Mouse (Mus musculus) spleen, adult 12 weeks (tissue): ENCODE data around the gene Grb2.

Source experiments
- DNase-seq: peaks from one replicate; pipeline ENCODE4 v3.0.0; 2022; ENCODE audit warnings: low spot score

Grb2 gene

DNA sequence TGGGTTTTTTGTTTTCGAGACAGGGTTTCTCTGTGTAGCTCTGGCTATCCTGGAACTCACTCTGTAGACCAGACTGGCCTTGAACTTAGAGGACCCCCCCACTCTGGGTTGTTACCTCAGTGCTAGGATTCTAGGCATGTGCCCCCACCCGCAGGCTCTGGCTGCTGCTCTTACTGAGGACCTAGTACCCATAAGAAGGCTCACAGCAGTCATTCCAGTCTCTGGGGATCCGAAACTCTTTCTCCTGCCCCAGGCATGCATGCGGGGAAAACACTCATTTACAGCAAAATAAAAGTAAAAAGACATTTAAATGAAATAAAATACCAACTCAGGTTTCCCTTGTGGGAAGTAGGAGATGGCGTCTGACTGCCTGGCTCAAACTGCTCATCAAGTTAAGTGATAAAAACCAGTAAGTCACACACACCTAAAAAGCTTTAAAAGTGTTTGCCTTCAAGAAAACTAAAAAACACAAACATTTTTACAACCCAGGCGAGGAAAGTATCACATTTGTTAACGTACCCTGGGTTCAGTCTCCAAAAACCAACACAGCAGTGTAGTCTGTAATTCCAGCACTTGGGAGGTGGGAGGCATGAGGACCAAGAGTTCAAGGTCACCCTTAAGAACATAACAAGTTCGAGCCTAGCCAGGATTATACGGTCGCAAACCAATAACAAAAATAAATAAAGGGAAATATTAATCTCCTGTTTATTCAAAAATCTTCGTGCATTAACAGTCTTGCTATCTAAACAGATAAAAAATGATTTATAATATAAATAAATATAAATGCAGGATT is 81.4 kb downstream of the Grb2 start:
- no peak for DNase-seq

DNA sequence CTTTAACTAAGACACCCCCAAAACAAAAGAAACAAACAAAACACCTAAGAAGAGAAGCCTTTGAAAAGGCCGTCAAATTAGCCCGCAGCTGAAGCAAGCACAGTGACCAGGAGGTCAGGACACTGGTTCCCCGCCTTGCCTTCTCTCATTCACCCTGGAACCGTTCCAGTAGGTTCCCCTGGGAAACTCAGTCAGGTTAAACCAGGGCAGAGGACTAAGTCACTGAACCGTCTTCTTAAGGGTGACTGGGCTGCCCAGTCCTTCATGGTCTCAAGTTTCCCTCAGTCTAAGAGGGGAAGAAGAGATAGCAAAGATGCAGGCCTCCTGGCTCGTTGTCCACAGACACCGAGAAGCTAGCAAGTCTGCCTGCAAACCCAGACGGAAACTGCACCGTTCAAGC is 82.5 kb downstream of the Grb2 start:
- DNase-seq: no peak

DNA sequence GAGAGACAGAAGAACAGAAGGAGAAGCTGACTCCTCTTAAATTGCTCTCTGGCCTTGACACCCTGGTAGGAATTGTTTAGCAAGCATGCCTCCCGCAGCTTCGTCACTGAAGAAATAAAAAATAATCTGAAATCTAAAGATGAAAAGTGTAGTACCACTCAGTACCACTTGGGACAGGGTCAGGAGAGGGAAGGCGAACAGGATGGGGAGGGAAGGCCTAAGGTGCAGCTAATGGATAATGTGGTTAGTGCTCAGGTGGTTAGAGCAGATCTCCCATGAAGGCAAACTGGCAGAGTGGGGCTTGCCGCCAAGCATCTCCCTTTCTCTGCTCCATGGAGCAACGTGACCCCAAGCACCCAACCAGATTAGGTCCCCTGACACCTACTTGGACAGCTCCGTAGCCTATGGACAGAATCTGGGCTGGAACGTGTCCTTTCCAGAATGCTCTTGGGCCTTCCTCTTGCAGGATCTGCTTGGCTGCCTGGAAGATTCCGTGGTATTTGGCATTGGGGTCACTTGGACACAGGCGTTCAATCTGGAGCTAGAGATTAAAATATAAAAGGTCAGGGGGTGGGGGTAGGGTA is 84.8 kb downstream of the Grb2 start:
- DNase-seq: no peak

DNA sequence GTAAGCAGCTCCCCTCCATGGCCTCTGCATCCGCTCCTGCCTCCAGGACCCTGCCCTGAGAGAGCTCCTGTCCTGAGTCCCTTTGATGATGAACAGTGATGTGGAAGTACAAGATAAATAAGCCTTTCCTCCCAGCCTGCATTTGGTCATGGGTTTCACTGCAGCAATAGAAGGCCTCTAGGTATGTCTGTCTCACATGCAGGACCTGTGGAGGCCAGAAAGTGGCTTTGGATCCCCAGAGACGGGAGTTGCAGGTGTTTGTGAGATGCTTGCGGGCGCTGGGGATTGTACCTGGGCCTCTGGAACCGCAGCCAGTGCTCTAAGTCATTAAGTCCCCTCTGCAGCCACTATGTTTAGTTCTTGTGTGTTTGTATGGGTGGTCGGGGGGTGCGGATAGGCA is 88.4 kb downstream of the Grb2 start:
- no peak for DNase-seq

DNA sequence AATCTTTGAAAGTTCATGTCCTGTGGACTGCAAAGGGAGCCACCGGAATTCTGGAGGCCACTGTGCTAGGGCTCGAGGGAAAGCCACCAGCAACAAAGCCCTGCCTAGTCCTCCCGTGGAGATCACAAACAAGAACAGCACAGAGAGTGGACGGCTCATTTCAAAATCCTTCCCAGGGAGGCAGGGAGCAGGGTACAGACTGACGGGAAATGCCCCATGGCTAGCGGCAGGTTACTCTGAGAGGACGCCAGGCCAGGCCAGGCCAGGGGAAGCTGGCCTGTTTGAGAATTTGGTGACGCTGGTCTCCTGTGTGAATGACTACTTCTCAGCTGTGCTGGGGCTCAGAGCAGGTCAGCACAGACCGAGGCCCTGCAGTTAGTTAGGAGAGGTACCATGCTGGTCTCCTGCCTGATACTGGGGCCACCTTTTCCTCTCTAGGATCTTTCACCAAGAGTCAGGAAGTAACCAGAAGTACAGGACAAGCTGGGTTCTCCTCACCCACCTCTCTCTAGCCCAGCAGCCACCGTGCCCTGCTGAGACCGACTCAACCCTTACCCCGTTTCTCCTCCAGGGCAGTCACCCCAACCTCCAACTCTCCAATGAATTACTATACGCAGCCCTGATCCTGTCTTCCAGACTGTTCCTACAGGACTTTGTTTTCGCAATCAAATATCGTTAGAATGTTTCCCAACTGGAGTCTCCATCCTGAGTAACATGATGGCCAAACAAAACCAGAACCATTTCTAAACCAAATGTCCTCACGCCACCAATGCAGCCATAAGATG is 89.5 kb downstream of the Grb2 start:
- no peak for DNase-seq

DNA sequence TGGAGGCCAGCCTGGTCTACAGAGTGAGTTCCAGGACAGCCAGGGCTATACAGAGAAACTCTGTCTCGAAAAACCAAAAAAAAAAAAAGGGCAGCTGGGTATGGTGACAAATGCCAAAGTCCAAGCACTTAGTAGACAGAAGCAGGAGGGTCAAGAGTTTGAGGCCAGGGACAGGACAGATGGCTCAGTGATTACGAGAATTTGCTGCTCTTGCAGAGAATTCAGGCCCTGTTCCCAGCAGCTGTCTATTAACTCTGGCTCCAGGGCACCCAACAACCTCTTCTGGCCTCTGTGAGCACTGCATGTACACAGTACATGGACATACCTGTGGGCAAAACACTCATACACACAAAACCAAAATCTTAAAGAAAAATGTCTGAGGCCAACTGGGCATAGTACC is 90.4 kb downstream of the Grb2 start:
- DNase-seq: no peak

DNA sequence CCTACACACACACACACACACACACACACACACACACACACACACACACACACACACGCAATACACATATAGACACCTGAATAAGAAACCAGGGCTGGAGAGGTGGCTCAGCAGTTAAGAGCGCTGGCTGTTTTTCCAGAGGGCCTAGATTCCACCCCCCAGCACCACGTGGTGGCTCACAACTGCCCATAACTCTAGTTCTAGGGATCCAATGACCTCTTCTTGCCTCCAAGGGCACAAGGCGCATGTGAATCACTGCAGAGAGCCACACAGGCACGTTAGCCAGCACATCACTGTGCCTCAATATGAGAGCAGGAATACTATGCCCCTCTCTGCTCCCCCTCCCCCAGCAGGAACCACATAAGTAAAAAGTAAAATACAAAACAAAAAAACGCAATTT is 91.5 kb downstream of the Grb2 start:
- no peak for DNase-seq

DNA sequence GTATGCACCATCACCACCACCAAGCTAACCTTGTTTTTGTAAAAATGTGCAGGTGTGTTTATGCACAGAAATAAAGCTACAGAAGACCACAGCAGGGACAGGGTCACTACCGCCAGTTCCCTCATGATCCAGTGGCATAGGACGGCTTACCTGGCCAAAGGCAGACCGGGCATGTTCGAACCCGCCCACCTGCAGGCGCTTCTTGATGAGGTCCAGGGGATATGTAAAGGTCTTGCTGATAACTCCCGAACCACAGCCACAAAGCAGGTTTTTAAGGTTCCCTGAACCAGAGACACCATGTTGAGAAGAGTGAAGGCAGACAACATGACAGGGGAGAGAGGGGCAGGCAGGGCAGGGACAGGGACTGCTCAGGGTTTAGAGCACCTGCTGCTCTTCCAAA is 92.0 kb downstream of the Grb2 start:
- no peak for DNase-seq

DNA sequence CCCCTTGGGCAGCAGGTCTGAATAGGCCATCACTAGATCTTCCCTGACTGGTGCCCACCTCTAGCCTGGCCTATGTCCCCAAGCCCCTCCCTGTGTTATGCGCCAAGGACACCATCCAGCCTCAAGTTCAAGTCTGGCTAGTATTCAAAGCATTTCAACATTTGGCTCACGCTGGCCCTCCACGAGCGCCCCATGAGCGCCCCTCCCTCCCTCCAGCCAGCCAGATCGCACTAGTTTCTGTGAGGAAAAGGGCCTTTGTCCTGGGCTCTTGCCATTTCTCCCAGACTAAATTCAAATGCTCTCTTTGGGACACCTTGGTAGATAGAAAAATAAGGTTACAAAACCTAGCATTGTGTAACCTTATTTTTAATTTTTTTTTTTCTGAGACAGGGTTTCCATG is 92.5 kb downstream of the Grb2 start:
- DNase-seq: no peak

DNA sequence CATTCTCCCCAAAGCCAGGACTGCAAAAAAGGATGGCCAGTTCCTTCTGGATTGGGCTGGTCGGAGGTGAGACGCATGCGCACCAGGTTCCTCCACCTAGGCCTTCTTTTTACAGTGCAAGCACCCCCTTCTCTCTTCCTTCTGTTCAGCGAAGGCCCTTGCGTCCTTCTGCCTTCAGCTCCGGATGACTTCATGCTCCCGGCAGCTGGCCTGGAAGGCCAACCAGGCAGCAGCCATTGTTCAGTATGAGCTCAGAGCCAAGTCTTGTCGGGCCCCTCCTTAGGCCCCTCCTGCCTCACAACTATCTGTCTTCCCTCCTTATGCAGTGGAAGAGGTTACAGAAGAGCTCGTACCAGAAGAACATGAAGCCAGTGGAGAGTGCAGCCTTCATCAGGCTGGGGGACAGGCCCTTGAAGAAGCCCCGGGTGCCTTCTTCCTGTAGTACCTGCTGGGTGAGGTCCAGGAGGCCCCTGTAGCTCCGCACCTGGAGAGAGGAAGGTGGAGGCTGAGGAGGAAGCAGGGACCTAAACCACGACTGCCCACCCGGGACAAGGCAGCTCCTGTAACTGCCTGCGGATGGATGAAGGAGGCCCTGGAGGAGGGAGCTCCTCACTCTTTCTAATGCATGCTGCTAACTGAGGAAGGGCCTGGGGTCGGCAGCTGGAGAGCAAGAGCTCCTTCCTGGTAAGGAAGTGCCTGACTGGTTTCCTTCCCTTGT is 93.1 kb downstream of the Grb2 start:
- no peak for DNase-seq

DNA sequence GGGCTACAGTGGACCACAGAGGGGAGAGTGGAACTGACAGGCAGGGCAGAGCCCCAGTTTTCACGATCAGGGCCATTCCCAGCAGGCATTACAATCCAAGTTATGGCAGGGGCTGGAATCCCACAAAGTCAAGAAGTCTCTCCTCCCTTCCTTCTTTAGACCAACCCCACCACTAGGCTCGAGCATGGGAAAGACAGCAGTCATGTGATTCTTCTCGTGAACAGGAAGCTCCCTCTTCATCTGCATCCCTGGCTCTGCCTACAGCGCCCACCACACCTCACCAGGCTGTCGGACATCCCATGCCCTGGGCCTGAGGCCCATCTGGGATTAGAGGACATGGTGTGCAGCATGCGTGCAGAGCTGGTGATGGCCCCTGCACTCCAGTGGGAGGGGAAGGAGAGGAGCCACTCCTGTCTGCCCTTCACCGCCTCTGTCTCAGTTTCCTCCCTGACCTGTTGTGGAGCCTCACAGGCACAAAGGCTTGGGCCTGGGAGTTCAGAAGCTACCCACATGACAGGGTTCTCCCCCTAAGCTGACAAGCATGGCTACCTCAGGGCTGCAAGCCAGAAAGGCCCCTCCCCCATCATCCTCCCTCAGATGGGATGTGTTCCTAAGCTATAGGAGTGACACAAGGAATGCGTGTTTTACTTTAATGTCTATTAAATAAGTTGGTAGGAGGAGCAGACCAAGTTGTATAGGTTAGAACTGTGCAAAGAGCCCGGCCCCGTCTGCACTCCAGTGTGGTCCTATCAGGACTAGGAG is 93.9 kb downstream of the Grb2 start:
- no peak for DNase-seq

DNA sequence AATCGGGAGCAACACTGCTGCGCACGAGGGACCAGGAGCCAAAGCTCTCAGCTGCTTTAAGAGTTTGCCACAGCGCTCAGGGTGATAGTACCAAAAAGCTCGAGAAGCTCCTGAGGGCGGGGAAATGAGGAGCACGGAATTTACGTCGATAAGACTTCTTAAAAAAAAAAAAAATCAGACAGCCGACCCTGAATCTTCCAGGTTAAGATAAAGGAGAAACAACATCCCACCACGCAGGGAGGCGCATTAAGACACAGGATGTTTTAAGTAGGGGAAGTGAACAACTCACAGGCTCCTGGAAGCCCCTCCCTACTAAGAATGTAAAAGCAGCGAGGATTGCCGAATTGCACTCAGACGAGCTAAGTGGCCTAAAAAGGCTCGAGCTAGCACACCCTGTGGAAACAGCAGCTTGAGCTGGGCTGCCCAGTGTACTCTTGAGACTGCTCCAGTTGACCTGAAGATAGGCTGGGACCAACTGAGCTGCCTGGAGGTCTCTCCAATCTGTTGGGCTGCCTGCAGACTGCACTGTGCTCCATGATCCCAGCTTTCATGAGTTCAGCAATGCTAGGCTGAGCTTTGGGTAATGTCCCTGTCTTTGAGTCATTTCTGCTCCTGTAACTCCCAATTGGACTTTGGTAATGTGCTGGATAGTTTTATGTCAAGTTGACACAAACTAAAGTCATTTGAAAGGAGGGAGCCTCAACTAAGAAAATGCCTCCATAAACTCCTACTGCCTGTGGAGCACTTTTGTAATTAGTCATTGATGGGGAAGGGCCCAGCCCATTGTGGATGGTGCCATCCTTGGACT is 95.1 kb downstream of the Grb2 start:
- no peak for DNase-seq

DNA sequence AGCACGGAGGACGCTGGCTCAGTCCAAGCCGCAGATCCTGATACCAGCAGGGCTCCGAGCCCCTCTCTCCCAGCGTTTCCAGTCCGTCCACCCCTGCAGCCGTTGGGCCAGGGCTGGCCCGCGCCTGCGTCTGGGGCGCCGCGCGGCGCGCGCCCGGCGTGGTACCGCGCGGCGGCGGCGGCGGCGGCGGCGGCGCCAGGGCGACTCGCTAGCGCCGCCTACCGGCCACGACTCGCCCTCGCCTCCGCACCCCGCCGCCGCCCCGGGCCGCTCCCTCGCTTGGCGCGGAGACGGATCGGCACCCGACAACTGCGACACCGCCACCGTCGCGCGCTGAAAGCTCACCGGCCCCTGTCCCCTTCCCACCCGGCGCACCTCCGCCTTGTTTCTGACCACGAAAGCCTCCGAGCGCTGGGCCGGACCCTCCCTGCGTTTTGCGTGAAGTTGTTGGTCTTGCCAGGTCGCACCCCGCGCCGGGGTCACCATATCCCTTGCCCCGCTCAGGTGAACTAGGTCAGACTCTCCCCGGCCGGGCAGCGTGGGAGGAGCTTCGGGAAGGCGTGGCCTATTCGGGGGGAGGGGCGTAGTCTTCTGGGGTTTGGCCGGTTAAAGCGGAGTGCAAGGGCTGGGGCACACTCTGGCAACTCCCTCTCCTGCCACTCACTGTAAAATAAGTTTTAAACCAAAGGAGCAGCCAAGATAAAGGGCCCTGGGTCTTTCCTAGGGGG is 95.8 kb downstream of the Grb2 start, which contains the start of gene Mif4gd:
Gene Mif4gd (minus strand): TSS at position 560 of the 728 bp plus-strand sequence.
- DNase-seq: peak; percentile 97

DNA sequence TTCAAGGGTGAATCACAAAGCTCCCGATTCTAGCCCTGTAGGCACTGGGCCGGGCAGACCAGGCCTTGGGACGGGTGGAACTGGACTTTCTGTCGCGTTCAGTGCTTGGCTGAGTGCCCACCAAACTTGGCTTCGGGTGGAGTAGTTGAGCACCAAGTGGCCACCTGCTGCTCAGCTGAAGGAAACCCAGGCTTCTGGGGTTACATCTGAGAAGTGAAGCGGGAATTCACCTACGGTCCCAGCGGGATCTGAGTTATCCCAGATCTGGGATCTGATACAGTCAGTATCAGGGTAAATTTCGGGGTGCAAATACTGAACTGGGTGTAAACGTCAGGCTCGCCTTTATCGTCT is 96.4 kb downstream of the Grb2 start:
- peak; percentile 67 for DNase-seq

DNA sequence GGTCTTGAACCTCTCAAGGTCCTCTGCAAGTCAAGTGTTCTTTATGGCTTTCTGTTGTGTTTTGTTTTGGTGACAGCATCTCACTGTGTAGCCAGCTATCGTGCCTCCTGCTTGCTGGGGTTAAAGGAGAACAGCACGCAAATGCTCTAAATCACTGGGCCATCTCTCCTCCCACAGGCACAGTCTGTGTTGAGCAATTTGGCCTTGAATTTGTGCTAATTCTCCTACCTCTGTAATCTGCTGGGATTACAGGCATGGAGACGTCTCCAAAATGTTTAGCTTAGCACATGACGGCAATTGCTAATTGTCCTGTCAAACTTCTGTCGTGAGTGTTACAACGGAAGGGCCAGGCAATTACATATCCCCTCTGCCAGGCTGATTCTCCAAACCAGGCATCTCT is 97.2 kb downstream of the Grb2 start:
- no peak for DNase-seq

DNA sequence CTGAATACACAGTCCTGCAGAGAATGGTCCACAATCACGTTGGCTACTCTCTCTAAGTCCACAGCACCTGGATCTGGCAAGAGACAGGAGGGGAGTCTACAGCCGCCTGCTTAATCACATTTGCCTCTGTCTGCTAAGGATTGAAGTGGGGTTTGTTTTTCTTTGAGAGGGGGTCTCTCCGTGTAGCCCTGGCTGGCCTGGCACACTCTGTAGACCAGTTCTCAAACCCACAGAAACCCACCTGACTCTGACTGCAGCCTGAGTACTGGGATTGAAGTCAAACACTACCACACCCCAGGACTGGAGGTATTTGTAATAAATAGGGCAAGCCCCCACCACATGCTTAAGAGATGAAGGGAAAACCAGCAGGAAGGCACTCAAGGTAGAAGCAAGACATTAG is 98.8 kb downstream of the Grb2 start:
- no peak for DNase-seq

DNA sequence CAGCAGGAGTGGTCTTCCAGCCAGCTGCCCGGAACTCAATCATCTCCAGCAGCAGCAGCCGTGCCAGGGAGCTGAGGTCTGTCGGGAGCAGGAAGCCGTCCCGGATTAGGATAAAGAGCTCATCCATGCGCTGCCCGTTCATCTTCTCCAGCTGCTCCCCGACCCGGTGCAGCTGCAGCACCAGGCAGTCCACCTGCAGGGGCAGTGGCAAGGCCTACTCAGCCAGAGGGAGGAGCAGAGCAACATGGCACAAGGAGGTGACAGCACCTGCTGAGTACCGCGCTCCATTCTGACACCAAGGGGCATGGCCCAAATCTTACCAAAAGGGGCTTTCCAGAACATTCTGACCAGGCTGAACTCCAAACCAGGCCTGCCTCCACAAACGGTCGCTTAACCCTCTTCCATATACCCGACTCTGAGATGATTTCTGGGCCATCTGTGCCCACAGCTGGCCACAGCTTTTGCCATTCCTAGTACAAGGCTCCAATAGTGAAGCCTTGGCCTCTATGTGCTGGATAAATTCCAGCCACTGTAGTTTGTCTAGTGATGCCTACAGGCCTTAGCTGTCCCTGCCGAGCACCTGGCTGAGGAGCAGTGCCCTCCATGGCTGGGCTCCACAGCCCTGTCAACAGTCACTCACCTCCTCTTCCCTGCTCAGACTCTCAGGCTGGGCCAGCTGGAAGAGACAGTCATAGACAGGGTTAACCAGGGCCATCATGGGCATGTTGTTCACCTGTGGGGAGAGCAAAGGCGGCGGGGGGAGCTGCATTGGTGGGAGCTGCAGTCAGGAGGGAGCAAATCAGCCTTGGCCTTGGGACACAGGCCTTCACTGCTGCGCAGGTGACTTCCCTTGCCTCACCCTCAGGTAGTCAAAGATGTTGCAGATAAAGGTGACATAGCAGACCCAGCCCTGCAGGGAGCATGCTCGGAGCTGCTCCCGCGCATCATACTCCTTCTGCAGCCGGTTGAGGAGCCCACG is 99.7 kb downstream of the Grb2 start:
- no peak for DNase-seq

DNA sequence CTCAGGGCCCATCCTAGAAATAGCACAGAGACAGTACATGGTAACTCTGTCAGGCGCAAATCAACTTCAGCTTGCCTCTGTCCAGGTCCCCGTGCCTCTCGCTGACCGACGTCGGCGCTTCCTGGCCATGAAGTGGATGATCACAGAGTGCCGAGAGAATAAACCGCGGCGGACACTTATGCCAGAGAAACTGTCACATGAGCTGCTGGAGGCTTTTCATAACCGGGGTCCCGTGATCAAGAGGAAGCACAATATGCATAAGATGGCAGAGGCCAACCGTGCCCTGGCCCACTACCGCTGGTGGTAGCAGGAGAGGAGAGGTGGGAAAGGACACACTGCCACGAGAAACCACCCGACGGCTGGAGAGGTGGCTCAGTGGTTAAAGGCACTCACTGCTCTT is 101.7 kb downstream of the Grb2 start:
- no peak for DNase-seq

DNA sequence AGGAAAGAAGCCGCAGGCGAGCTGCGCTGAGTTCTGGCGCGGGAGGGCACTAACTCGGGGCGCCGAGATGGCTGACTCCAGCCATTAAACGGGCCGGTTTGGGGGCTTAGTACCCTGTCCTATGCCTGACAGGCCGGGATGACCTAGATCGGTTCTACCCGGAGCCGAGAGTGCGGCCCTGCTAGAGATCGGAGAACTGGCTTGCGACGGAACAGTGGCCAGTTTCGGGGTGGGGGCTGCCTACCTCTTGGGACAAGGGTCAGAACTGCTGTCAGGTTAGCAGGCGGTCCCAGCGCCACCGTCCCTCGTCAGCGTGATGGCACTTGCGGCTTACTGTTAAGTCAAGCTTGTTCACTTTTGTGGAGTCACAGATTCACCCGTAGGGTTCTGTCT is 104.1 kb downstream of the Grb2 start:
- no peak for DNase-seq
